Comparison of ENCODE assay signal across 8 mouse cellular contexts in the genomic region with DNA sequence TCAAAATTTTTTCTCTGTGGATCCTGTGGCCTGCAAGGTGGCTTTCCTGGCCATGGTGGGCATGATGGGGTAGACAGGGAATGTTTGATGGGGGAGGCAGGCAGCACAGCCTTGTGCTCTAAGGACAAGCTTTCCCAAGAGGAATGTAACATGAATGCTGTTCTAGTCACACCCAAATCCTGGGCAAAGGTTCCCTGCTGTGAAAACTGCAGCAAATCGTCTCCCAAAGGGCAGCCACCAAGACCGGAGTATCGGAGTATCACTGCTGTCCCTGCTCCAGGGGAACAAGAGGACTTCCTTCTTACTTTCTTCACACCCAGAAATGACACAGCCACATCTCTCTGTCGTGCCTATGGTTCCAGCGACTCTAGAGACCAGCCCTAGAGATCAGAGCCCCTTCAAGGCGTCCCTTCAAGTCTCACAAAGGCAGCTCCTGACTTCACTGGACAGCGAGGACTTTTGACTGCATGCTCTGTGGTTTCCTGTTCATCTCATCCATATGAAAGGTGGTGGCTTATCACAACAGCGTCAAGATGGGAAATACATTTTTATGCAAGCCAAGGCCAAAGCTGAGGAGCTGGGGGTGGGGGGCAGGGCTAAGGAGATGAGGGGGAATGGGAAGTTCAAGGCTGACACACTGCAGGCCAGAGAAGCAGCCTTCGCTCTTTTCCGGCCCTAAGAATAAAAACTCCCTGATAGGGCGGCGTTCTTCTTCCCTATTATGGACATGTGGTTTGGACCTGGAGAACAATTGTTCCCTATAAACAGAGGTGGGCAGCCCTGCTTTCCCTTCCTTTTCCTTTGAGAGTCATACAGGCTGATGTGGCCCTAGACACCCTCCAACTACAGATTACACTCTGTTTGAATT. TPM values are rescaled to one million over a fixed set of nuclear protein-coding genes. Genes with fewer than 3 reads are reported as not detected.
DNase-seq lines count a peak whose midpoint lies in the region; ATAC-seq lines count a peak whose summit lies in the region.

No protein-coding gene starts in this region.

- peak; percentile 46 for DNase-seq in adrenal gland, postnatal 10 days
- no peak for DNase-seq in adrenal gland, postnatal 25 days
- no peak for DNase-seq in embryonic facial prominence, embryonic 11.5 days (ENCODE audit: low spot score)
- peak; percentile 38 for DNase-seq in lung, postnatal 14 days
- no peak for DNase-seq in cerebellum, adult 9-10 months

- no peak for ATAC-seq in embryonic facial prominence, embryonic 11.5 days (replicated peaks; ENCODE audit: insufficient number of reproducible peaks, low FRiP score, low TSS enrichment, low read depth)
- no peak for ATAC-seq in kidney, embryonic 15.5 days (replicated peaks; ENCODE audit: low FRiP score)
- ATAC-seq in neural tube, embryonic 15.5 days (ENCODE audit: low FRiP score), result no peak
- ATAC-seq in hindbrain, embryonic 16.5 days, result no peak

- H3K27me3 ChIP-seq in embryonic facial prominence, embryonic 11.5 days (ENCODE audit: control insufficient read depth, insufficient read depth, low read length), result no peaks in the 10 kb centered on the region
- no peaks in the 10 kb centered on the region for H3K27me3 ChIP-seq in kidney, embryonic 15.5 days
- no peaks in the 10 kb centered on the region for H3K27me3 ChIP-seq in neural tube, embryonic 15.5 days (replicated peaks)
- H3K27me3 ChIP-seq in hindbrain, embryonic 16.5 days (replicated peaks; ENCODE audit: control insufficient read depth, insufficient read depth, low read length), result no peaks in the 10 kb centered on the region

- H3K4me3 ChIP-seq in embryonic facial prominence, embryonic 11.5 days (ENCODE audit: low read depth, low read length), result no peak overlapping the region
- H3K4me3 ChIP-seq in kidney, embryonic 15.5 days (replicated peaks), result no peak overlapping the region
- H3K4me3 ChIP-seq in neural tube, embryonic 15.5 days (replicated peaks), result no peak overlapping the region
- no peak overlapping the region for H3K4me3 ChIP-seq in hindbrain, embryonic 16.5 days (ENCODE audit: low read length)

- no peak overlapping the region for H3K9ac ChIP-seq in embryonic facial prominence, embryonic 11.5 days (replicated peaks; ENCODE audit: low read length)
- H3K9ac ChIP-seq in kidney, embryonic 15.5 days, result no peak overlapping the region
- H3K9ac ChIP-seq in neural tube, embryonic 15.5 days (replicated peaks), result no peak overlapping the region
- no peak overlapping the region for H3K9ac ChIP-seq in hindbrain, embryonic 16.5 days (ENCODE audit: low read depth, low read length)

- 66% methylated on average over 12 of the region's 12 CpGs for WGBS in embryonic facial prominence, embryonic 11.5 days
- 63% methylated on average over 12 of the region's 12 CpGs for WGBS in kidney, embryonic 15.5 days
- WGBS in neural tube, embryonic 15.5 days, result 61% methylated on average over 12 of the region's 12 CpGs
- WGBS in hindbrain, embryonic 16.5 days, result 60% methylated on average over 12 of the region's 12 CpGs

- 0 out of 2 replicates have a peak overlapping the region, but pooled peaks have one; percentile 9 for H3K27ac ChIP-seq in embryonic facial prominence, embryonic 11.5 days (replicated peaks; ENCODE audit: low read depth, low read length)
- H3K27ac ChIP-seq in kidney, embryonic 15.5 days, result peak overlapping the region; percentile 63
- no peak overlapping the region for H3K27ac ChIP-seq in neural tube, embryonic 15.5 days (replicated peaks)
- no peak overlapping the region for H3K27ac ChIP-seq in hindbrain, embryonic 16.5 days (ENCODE audit: low read depth, low read length)

- no peaks in the 10 kb centered on the region for H3K36me3 ChIP-seq in embryonic facial prominence, embryonic 11.5 days (replicated peaks; ENCODE audit: control insufficient read depth, insufficient read depth, low read depth, low read length)
- no peaks in the 10 kb centered on the region for H3K36me3 ChIP-seq in kidney, embryonic 15.5 days
- H3K36me3 ChIP-seq in neural tube, embryonic 15.5 days, result no peaks in the 10 kb centered on the region
- H3K36me3 ChIP-seq in hindbrain, embryonic 16.5 days (ENCODE audit: control insufficient read depth, insufficient read depth, low read length), result no peaks in the 10 kb centered on the region

- no peaks in the 10 kb centered on the region for H3K4me1 ChIP-seq in embryonic facial prominence, embryonic 11.5 days (ENCODE audit: control insufficient read depth, insufficient read depth, low read length)
- H3K4me1 ChIP-seq in kidney, embryonic 15.5 days, result peaks cover 5% of the 10 kb centered on the region; the same call in 1 of the 2 replicates
- H3K4me1 ChIP-seq in neural tube, embryonic 15.5 days, result no peaks in the 10 kb centered on the region
- no peaks in the 10 kb centered on the region for H3K4me1 ChIP-seq in hindbrain, embryonic 16.5 days (ENCODE audit: control insufficient read depth, insufficient read depth, low read depth, low read length)

- no peaks in the 10 kb centered on the region for H3K9me3 ChIP-seq in embryonic facial prominence, embryonic 11.5 days (replicated peaks; ENCODE audit: control insufficient read depth, low read length)
- no peaks in the 10 kb centered on the region for H3K9me3 ChIP-seq in kidney, embryonic 15.5 days (replicated peaks)
- H3K9me3 ChIP-seq in neural tube, embryonic 15.5 days (replicated peaks), result no peaks in the 10 kb centered on the region
- H3K9me3 ChIP-seq in hindbrain, embryonic 16.5 days (ENCODE audit: control insufficient read depth, low read length), result no peaks in the 10 kb centered on the region

- H3K4me2 ChIP-seq in embryonic facial prominence, embryonic 11.5 days (ENCODE audit: low read depth, low read length), result no peak overlapping the region
- H3K4me2 ChIP-seq in kidney, embryonic 15.5 days, result no peak overlapping the region
- no peak overlapping the region for H3K4me2 ChIP-seq in neural tube, embryonic 15.5 days
- no peak overlapping the region for H3K4me2 ChIP-seq in hindbrain, embryonic 16.5 days (ENCODE audit: low read length)

RNA-seq across cellular contexts. Expression of gene Itpkb, which starts 27.8 kb away (rescaled TPM):
- 10 to 100 TPM; 59.2 to 73.0 TPM for total RNA-seq in adrenal gland, postnatal 10 days (2021)
- total RNA-seq in adrenal gland, postnatal 25 days (2021), result 57.7 and 71.2 TPM in 2 replicates
- polyA plus RNA-seq in embryonic facial prominence, embryonic 11.5 days (2014; fragmentation: Nextera tagmentation; extraction: Ambion mirVana), result 3.4 and 3.8 TPM in 2 replicates
- polyA plus RNA-seq in kidney, embryonic 15.5 days (2015; fragmentation: Nextera tagmentation; extraction: Ambion mirVana), result 8.8 and 9.4 TPM in 2 replicates
- polyA plus RNA-seq in neural tube, embryonic 15.5 days (2015; fragmentation: Nextera tagmentation; extraction: Ambion mirVana), result 4.1 and 5.3 TPM in 2 replicates
- polyA plus RNA-seq in hindbrain, embryonic 16.5 days (2015; fragmentation: Nextera tagmentation; extraction: Ambion mirVana), result 3.8 and 4.0 TPM in 2 replicates

RNA-seq across cellular contexts. Expression of gene Psen2, which starts 39.2 kb away (rescaled TPM):
- 10 to 100 TPM; 25.4 to 26.7 TPM for total RNA-seq in adrenal gland, postnatal 10 days (2021)
- 31.0 and 35.5 TPM in 2 replicates for total RNA-seq in adrenal gland, postnatal 25 days (2021)
- polyA plus RNA-seq in embryonic facial prominence, embryonic 11.5 days (2014; fragmentation: Nextera tagmentation; extraction: Ambion mirVana), result 5.2 and 6.2 TPM in 2 replicates
- polyA plus RNA-seq in kidney, embryonic 15.5 days (2015; fragmentation: Nextera tagmentation; extraction: Ambion mirVana), result 18.4 and 18.7 TPM in 2 replicates
- polyA plus RNA-seq in neural tube, embryonic 15.5 days (2015; fragmentation: Nextera tagmentation; extraction: Ambion mirVana), result 16.8 and 19.8 TPM in 2 replicates
- polyA plus RNA-seq in hindbrain, embryonic 16.5 days (2015; fragmentation: Nextera tagmentation; extraction: Ambion mirVana), result 17.7 and 22.2 TPM in 2 replicates

Comparison
In these comparisons a context has a peak if more than half of its experiments do, and no peak if none do; other contexts are left out.
1. DNase-seq: peak in adrenal gland, postnatal 10 days (single experiment) and lung, postnatal 14 days (single experiment); none in adrenal gland, postnatal 25 days (single experiment), embryonic facial prominence, embryonic 11.5 days (single experiment) and cerebellum, adult 9-10 months (single experiment).
2. H3K27ac ChIP-seq: peak in embryonic facial prominence, embryonic 11.5 days (single experiment) and kidney, embryonic 15.5 days (single experiment); none in neural tube, embryonic 15.5 days (single experiment) and hindbrain, embryonic 16.5 days (single experiment).